Mouse (Mus musculus): ENCODE measurements at regions not wholly inside any gene's neighbourhood (a gene's known extent, or its start where the extent isn't known, plus 50 kb on each side); places are given as distances from the start of the nearest gene placed in this dataset.

GRCm38 (mm10) chr8:46908186-46908585 is 78.5 kb upstream of the Enpp6 start:
- TF ChIP-seq CTCF (IDR thresholded peaks at IDR 0.05; ENCODE audit: low read depth, low read length), result no peak
- TF ChIP-seq POLR2AphosphoS5 (IDR thresholded peaks at IDR 0.05; ENCODE audit: insufficient replicate concordance, low read depth, low read length), result no peak
- no peak for TF ChIP-seq GATA1 (IDR thresholded peaks at IDR 0.05; ENCODE audit: borderline replicate concordance, low read length)
